Mouse (Mus musculus): Measurements from ENCODE around the gene Bahcc1.
A peak's percentile ranks its signal among the peaks of the same experiment; 100 is the strongest.

The Bahcc1 gene

GRCm38 (mm10) chr11:120224488-120225255 is 8.1 kb upstream of the Bahcc1 start:
- Histone ChIP-seq H3K4me1 (replicated peaks; ENCODE audit: low read depth, low read length) (peaks cover 61% of the 10 kb centered on the region), H3K4me3 (replicated peaks; ENCODE audit: low read length) (peak overlapping the region; percentile 58), H3K36me3 (ENCODE audit: insufficient read depth, low read length) (peaks cover 39% of the 10 kb centered on the region), H3K9me3 (ENCODE audit: low read length) (peaks cover 11% of the 10 kb centered on the region; the same call in 1 of the 2 replicates), H3K27me3 (ENCODE audit: insufficient read depth, low read length) (peaks cover 52% of the 10 kb centered on the region)
- TF ChIP-seq CTCF (conservative IDR thresholded peaks at IDR 0.05; ENCODE audit: low read length), result no peak
- no peak for TF ChIP-seq NANOG (IDR thresholded peaks at IDR 0.05; ENCODE audit: borderline replicate concordance, low read length)
- no peak for TF ChIP-seq POU5F1 (IDR thresholded peaks at IDR 0.05; ENCODE audit: borderline replicate concordance, low read length)

GRCm38 (mm10) chr11:120225256-120226195 is 7.2 kb upstream of the Bahcc1 start:
- peaks cover 46% of the 10 kb centered on the region for H3K27me3 ChIP-seq (ENCODE audit: insufficient read depth, low read length)
- H3K4me3 ChIP-seq (replicated peaks; ENCODE audit: low read length), result peak overlapping the region; percentile 58
- peaks cover 45% of the 10 kb centered on the region for H3K36me3 ChIP-seq (ENCODE audit: insufficient read depth, low read length)
- peaks cover 61% of the 10 kb centered on the region for H3K4me1 ChIP-seq (replicated peaks; ENCODE audit: low read depth, low read length)
- peaks cover 11% of the 10 kb centered on the region; the same call in 1 of the 2 replicates for H3K9me3 ChIP-seq (ENCODE audit: low read length)
- no peak for TF ChIP-seq CTCF (conservative IDR thresholded peaks at IDR 0.05; ENCODE audit: low read length)
- TF ChIP-seq POU5F1 (IDR thresholded peaks at IDR 0.05; ENCODE audit: borderline replicate concordance, low read length), result no peak
- no peak for TF ChIP-seq NANOG (IDR thresholded peaks at IDR 0.05; ENCODE audit: borderline replicate concordance, low read length)

- Histone ChIP-seq H3K4me1 (replicated peaks; ENCODE audit: low read depth, low read length) (peaks cover 62% of the 10 kb centered on the region), H3K4me3 (replicated peaks; ENCODE audit: low read length) (no peak overlapping the region), H3K9me3 (ENCODE audit: low read length) (peaks cover 1% of the 10 kb centered on the region; the same call in 1 of the 2 replicates), H3K27me3 (ENCODE audit: insufficient read depth, low read length) (peaks cover 35% of the 10 kb centered on the region), H3K36me3 (ENCODE audit: insufficient read depth, low read length) (peaks cover 45% of the 10 kb centered on the region)
- no peak for TF ChIP-seq NANOG (IDR thresholded peaks at IDR 0.05; ENCODE audit: borderline replicate concordance, low read length)
- TF ChIP-seq POU5F1 (IDR thresholded peaks at IDR 0.05; ENCODE audit: borderline replicate concordance, low read length), result no peak
- no peak for TF ChIP-seq CTCF (conservative IDR thresholded peaks at IDR 0.05; ENCODE audit: low read length)
These were observed 6.1 kb upstream of the Bahcc1 start for GRCm38 (mm10) chr11:120226421-120227280.

GRCm38 (mm10) chr11:120227571-120228051 is 5.1 kb upstream of the Bahcc1 start:
- no peaks in the 10 kb centered on the region for H3K9me3 ChIP-seq (ENCODE audit: low read length)
- peaks cover 45% of the 10 kb centered on the region for H3K36me3 ChIP-seq (ENCODE audit: insufficient read depth, low read length)
- TF ChIP-seq POU5F1 (IDR thresholded peaks at IDR 0.05; ENCODE audit: borderline replicate concordance, low read length) (no peak), NANOG (IDR thresholded peaks at IDR 0.05; ENCODE audit: borderline replicate concordance, low read length) (no peak), CTCF (conservative IDR thresholded peaks at IDR 0.05; ENCODE audit: low read length) (no peak)
- H3K4me3 ChIP-seq (replicated peaks; ENCODE audit: low read length), result no peak overlapping the region
- peaks cover 70% of the 10 kb centered on the region for H3K4me1 ChIP-seq (replicated peaks; ENCODE audit: low read depth, low read length)
- peaks cover 27% of the 10 kb centered on the region for H3K27me3 ChIP-seq (ENCODE audit: insufficient read depth, low read length)

- H3K36me3 ChIP-seq (ENCODE audit: insufficient read depth, low read length), result peaks cover 45% of the 10 kb centered on the region
- TF ChIP-seq NANOG (IDR thresholded peaks at IDR 0.05; ENCODE audit: borderline replicate concordance, low read length) (no peak), CTCF (conservative IDR thresholded peaks at IDR 0.05; ENCODE audit: low read length) (no peak)
- H3K4me3 ChIP-seq (replicated peaks; ENCODE audit: low read length), result peak overlapping the region; percentile 92; the same call in 1 of the 2 replicates
- peaks cover 71% of the 10 kb centered on the region for H3K4me1 ChIP-seq (replicated peaks; ENCODE audit: low read depth, low read length)
- peaks cover 22% of the 10 kb centered on the region for H3K27me3 ChIP-seq (ENCODE audit: insufficient read depth, low read length)
- no peaks in the 10 kb centered on the region for H3K9me3 ChIP-seq (ENCODE audit: low read length)
These were observed 4.4 kb upstream of the Bahcc1 start for GRCm38 (mm10) chr11:120228116-120228890.

- Histone ChIP-seq H3K36me3 (ENCODE audit: insufficient read depth, low read length) (peaks cover 45% of the 10 kb centered on the region), H3K4me1 (replicated peaks; ENCODE audit: low read depth, low read length) (peaks cover 71% of the 10 kb centered on the region), H3K27me3 (ENCODE audit: insufficient read depth, low read length) (peaks cover 17% of the 10 kb centered on the region), H3K9me3 (ENCODE audit: low read length) (no peaks in the 10 kb centered on the region), H3K4me3 (replicated peaks; ENCODE audit: low read length) (peak overlapping the region; percentile 92)
- TF ChIP-seq POU5F1 (IDR thresholded peaks at IDR 0.05; ENCODE audit: borderline replicate concordance, low read length), result no peak
- no peak for TF ChIP-seq NANOG (IDR thresholded peaks at IDR 0.05; ENCODE audit: borderline replicate concordance, low read length)
- no peak for TF ChIP-seq CTCF (conservative IDR thresholded peaks at IDR 0.05; ENCODE audit: low read length)
These were observed 3.8 kb upstream of the Bahcc1 start for GRCm38 (mm10) chr11:120228911-120229437.

All from E14TG2a.4 (cell line).